Mouse (Mus musculus): ENCODE data around the gene Nckap5l. TPM values are rescaled to one million over a fixed set of nuclear protein-coding genes. Genes with fewer than 3 reads are reported as not detected.

Nckap5l gene
- polyA plus RNA-seq, 2 experiments = 14.1 to 24.4 TPM

DNA sequence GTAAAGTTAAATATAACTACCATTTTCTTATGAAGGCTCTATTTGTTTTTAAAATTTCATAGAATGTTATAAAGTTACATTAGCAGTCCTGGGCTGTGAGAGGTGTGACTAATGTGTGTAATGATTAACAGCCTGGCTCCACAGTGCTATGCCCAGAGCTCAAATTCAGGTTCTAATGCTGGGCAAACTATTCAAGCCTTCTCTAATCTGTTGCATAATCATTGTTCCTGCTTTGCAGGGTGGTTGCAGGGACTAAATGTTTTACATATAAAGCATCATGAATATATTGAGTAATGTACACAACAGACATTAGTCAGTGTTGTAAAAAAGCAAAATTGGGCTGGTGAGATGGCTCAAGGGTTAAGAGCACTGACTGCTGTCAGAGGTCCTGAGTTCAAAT lies 74.7 kb downstream of the Nckap5l start:
- Histone ChIP-seq H3K27ac (replicated peaks; ENCODE audit: low read depth, low read length) (no peak overlapping the region), H3K4me3 (replicated peaks; ENCODE audit: low read length) (no peak overlapping the region), H3K36me3 (ENCODE audit: control insufficient read depth, insufficient read depth, low read length) (no peaks in the 10 kb centered on the region), H3K4me2 (replicated peaks; ENCODE audit: low read depth, low read length, severe bottlenecking) (no peak overlapping the region), H3K27me3 (ENCODE audit: control insufficient read depth, insufficient read depth, low read length) (no peaks in the 10 kb centered on the region), H3K4me1 (ENCODE audit: control insufficient read depth, insufficient read depth, low read length) (peaks cover 8% of the 10 kb centered on the region), H3K9ac (ENCODE audit: low read depth, low read length, severe bottlenecking) (no peak overlapping the region), H3K9me3 (ENCODE audit: control insufficient read depth, low read length) (no peaks in the 10 kb centered on the region)
- DNase-seq (ENCODE audit: low spot score) (no peak), ATAC-seq (ENCODE audit: low FRiP score, low read depth) (no peak)
- no peak for TF ChIP-seq POLR2A (IDR thresholded peaks at IDR 0.05; ENCODE audit: borderline replicate concordance, extremely low read depth, insufficient read depth, insufficient read length)

GRCm38 (mm10) chr15:99376240-99376639 lies 81.3 kb downstream of the Nckap5l start:
- DNase-seq (ENCODE audit: low spot score) = no peak
- H3K9me3 ChIP-seq (ENCODE audit: control insufficient read depth, low read length) = no peaks in the 10 kb centered on the region
- no peaks in the 10 kb centered on the region for H3K4me1 ChIP-seq (ENCODE audit: control insufficient read depth, insufficient read depth, low read length)
- no peak overlapping the region for H3K4me3 ChIP-seq (replicated peaks; ENCODE audit: low read length)
- no peak overlapping the region for H3K4me2 ChIP-seq (replicated peaks; ENCODE audit: low read depth, low read length, severe bottlenecking)
- ATAC-seq (ENCODE audit: low FRiP score, low read depth) = no peak
- no peak overlapping the region for H3K9ac ChIP-seq (ENCODE audit: low read depth, low read length, severe bottlenecking)
- H3K27me3 ChIP-seq (ENCODE audit: control insufficient read depth, insufficient read depth, low read length) = no peaks in the 10 kb centered on the region
- H3K36me3 ChIP-seq (ENCODE audit: control insufficient read depth, insufficient read depth, low read length) = no peaks in the 10 kb centered on the region
- WGBS = 79% methylated on average over 5 of the region's 5 CpGs
- no peak overlapping the region for H3K27ac ChIP-seq (replicated peaks; ENCODE audit: low read depth, low read length)
- no peak for TF ChIP-seq POLR2A (IDR thresholded peaks at IDR 0.05; ENCODE audit: borderline replicate concordance, extremely low read depth, insufficient read depth, insufficient read length)

DNA sequence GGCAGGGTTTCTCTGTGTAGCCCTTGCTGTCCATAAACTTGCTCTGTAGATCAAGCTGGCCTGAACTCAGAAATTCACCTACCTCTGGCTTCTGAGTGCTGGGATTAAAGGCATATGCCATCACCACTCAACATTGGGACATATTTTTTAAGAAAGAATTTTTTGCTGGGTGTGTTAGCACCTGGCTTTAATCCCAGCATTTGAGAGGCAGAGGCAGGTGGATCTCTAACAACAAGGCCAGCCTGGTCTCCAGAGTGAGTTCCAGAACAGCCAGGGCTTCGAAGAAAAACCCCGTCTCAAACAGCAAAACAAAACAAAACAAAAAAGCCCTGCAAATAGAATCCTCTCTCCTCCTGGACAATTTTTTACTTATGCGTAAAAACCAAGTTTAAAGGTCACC lies 82.0 kb downstream of the Nckap5l start:
- DNase-seq (ENCODE audit: low spot score) (no peak), ATAC-seq (ENCODE audit: low FRiP score, low read depth) (no peak)
- no peak overlapping the region for H3K9ac ChIP-seq (ENCODE audit: low read depth, low read length, severe bottlenecking)
- no peaks in the 10 kb centered on the region for H3K36me3 ChIP-seq (ENCODE audit: control insufficient read depth, insufficient read depth, low read length)
- no peak for TF ChIP-seq POLR2A (IDR thresholded peaks at IDR 0.05; ENCODE audit: borderline replicate concordance, extremely low read depth, insufficient read depth, insufficient read length)
- H3K4me3 ChIP-seq (replicated peaks; ENCODE audit: low read length) = no peak overlapping the region
- no peaks in the 10 kb centered on the region for H3K9me3 ChIP-seq (ENCODE audit: control insufficient read depth, low read length)
- no peak overlapping the region for H3K27ac ChIP-seq (replicated peaks; ENCODE audit: low read depth, low read length)
- H3K27me3 ChIP-seq (ENCODE audit: control insufficient read depth, insufficient read depth, low read length) = no peaks in the 10 kb centered on the region
- H3K4me2 ChIP-seq (replicated peaks; ENCODE audit: low read depth, low read length, severe bottlenecking) = no peak overlapping the region
- 87% methylated on average over 3 of the region's 3 CpGs for WGBS
- no peaks in the 10 kb centered on the region for H3K4me1 ChIP-seq (ENCODE audit: control insufficient read depth, insufficient read depth, low read length)

DNA sequence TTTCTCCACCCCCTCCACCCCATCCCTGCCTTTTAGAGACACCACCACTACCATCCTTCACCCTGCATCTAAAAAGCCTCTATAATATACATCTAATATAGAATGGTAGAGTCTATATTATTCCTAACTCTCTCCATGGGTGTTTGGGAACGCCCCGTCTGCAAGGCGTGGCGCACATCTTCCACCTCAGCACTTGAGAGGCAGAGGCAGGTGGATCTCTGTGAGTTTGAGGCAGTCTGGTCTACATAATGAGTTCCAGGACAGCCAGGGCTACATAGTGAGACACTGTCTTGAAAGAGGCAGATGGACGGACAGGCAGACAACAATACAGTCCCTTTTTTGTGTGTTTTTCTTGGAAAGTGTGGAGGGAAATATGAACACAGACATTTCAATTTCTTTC lies 82.5 kb downstream of the Nckap5l start:
- WGBS = 92% methylated on average over 5 of the region's 5 CpGs
- Histone ChIP-seq H3K4me3 (replicated peaks; ENCODE audit: low read length) (no peak overlapping the region), H3K9ac (ENCODE audit: low read depth, low read length, severe bottlenecking) (no peak overlapping the region), H3K27ac (replicated peaks; ENCODE audit: low read depth, low read length) (no peak overlapping the region), H3K4me2 (replicated peaks; ENCODE audit: low read depth, low read length, severe bottlenecking) (no peak overlapping the region), H3K9me3 (ENCODE audit: control insufficient read depth, low read length) (no peaks in the 10 kb centered on the region), H3K4me1 (ENCODE audit: control insufficient read depth, insufficient read depth, low read length) (no peaks in the 10 kb centered on the region), H3K36me3 (ENCODE audit: control insufficient read depth, insufficient read depth, low read length) (no peaks in the 10 kb centered on the region), H3K27me3 (ENCODE audit: control insufficient read depth, insufficient read depth, low read length) (no peaks in the 10 kb centered on the region)
- TF ChIP-seq POLR2A (IDR thresholded peaks at IDR 0.05; ENCODE audit: borderline replicate concordance, extremely low read depth, insufficient read depth, insufficient read length) = no peak
- DNase-seq (ENCODE audit: low spot score) = no peak
- ATAC-seq (ENCODE audit: low FRiP score, low read depth) = no peak

DNA sequence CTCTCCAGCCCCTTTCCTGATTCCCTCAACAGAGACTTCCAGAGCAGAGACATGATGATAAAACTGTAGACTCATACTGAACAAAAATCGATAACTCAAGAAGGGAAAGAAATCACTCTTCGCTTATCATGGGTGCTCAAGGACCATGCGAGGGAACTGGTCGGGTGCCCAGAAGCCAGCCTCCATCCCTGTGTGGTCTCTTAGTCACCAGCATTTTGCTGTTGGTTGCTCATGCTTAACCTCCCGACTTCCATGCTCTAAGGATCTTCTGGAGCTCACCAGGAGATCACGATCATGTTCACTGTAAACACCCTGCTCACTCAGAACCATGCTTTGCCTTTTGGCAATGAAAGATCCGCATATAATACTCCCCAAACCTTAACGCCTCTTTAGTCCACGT lies 84.8 kb downstream of the Nckap5l start:
- Histone ChIP-seq H3K27ac (replicated peaks; ENCODE audit: low read depth, low read length) (no peak overlapping the region), H3K9me3 (ENCODE audit: control insufficient read depth, low read length) (no peaks in the 10 kb centered on the region), H3K36me3 (ENCODE audit: control insufficient read depth, insufficient read depth, low read length) (no peaks in the 10 kb centered on the region), H3K4me1 (ENCODE audit: control insufficient read depth, insufficient read depth, low read length) (peaks cover 8% of the 10 kb centered on the region; the same call in 1 of the 2 replicates), H3K4me2 (replicated peaks; ENCODE audit: low read depth, low read length, severe bottlenecking) (no peak overlapping the region), H3K9ac (ENCODE audit: low read depth, low read length, severe bottlenecking) (no peak overlapping the region), H3K27me3 (ENCODE audit: control insufficient read depth, insufficient read depth, low read length) (no peaks in the 10 kb centered on the region), H3K4me3 (replicated peaks; ENCODE audit: low read length) (no peak overlapping the region)
- ATAC-seq (ENCODE audit: low FRiP score, low read depth) = no peak
- DNase-seq (ENCODE audit: low spot score) = no peak
- no peak for TF ChIP-seq POLR2A (IDR thresholded peaks at IDR 0.05; ENCODE audit: borderline replicate concordance, extremely low read depth, insufficient read depth, insufficient read length)
- 78% methylated on average over 9 of the region's 9 CpGs for WGBS

Other genes with a start within 250 kb of the Nckap5l start
- 1.6 and 1.9 TPM in 2 replicates for gene Kcnh3, start 232.9 kb downstream of the Nckap5l start, polyA plus RNA-seq (2012; rRNA removed)
- gene Kcnh3, start 232.9 kb downstream of the Nckap5l start, polyA plus RNA-seq (2014; fragmentation: Nextera tagmentation; extraction: Ambion mirVana) = 0.55 and 0.58 TPM in 2 replicates
- 88.5 and 113 TPM in 2 replicates for gene Mcrs1, start 205.8 kb downstream of the Nckap5l start, polyA plus RNA-seq (2012; rRNA removed)
- 130 and 139 TPM in 2 replicates for gene Mcrs1, start 205.8 kb downstream of the Nckap5l start, polyA plus RNA-seq (2014; fragmentation: Nextera tagmentation; extraction: Ambion mirVana)
- 143 and 154 TPM in 2 replicates for gene Prpf40b, start 162.7 kb downstream of the Nckap5l start, polyA plus RNA-seq (2012; rRNA removed)
- gene Prpf40b, start 162.7 kb downstream of the Nckap5l start, polyA plus RNA-seq (2014; fragmentation: Nextera tagmentation; extraction: Ambion mirVana) = 47.0 and 54.3 TPM in 2 replicates
- 0.19 and 0.24 TPM in 2 replicates for gene Fam186b, start 161.9 kb downstream of the Nckap5l start, polyA plus RNA-seq (2012; rRNA removed)
- 0.12 and 0.32 TPM in 2 replicates for gene Fam186b, start 161.9 kb downstream of the Nckap5l start, polyA plus RNA-seq (2014; fragmentation: Nextera tagmentation; extraction: Ambion mirVana)
- 55.0 and 65.4 TPM in 2 replicates for gene Fmnl3, start 87.3 kb downstream of the Nckap5l start, polyA plus RNA-seq (2012; rRNA removed)
- 19.8 and 26.8 TPM in 2 replicates for gene Fmnl3, start 87.3 kb downstream of the Nckap5l start, polyA plus RNA-seq (2014; fragmentation: Nextera tagmentation; extraction: Ambion mirVana)
- 216 and 283 TPM in 2 replicates for gene Tmbim6, start 64.9 kb downstream of the Nckap5l start, polyA plus RNA-seq (2012; rRNA removed)
- gene Tmbim6, start 64.9 kb downstream of the Nckap5l start, polyA plus RNA-seq (2014; fragmentation: Nextera tagmentation; extraction: Ambion mirVana) = 296 and 305 TPM in 2 replicates
- gene Bcdin3d, start 17.0 kb upstream of the Nckap5l start, polyA plus RNA-seq (2012; rRNA removed) = 9.0 and 9.2 TPM in 2 replicates
- 13.6 and 14.5 TPM in 2 replicates for gene Bcdin3d, start 17.0 kb upstream of the Nckap5l start, polyA plus RNA-seq (2014; fragmentation: Nextera tagmentation; extraction: Ambion mirVana)
- gene Faim2, start 70.4 kb upstream of the Nckap5l start, polyA plus RNA-seq (2012; rRNA removed) = 0.21 and 0.27 TPM in 2 replicates
- gene Faim2, start 70.4 kb upstream of the Nckap5l start, polyA plus RNA-seq (2014; fragmentation: Nextera tagmentation; extraction: Ambion mirVana) = 0.10 and 0.21 TPM in 2 replicates
- not detected in 2 replicates for gene Aqp2, start 121.3 kb upstream of the Nckap5l start, polyA plus RNA-seq (2012; rRNA removed)
- gene Aqp2, start 121.3 kb upstream of the Nckap5l start, polyA plus RNA-seq (2014; fragmentation: Nextera tagmentation; extraction: Ambion mirVana) = not detected in 2 replicates
- gene Aqp5, start 133.0 kb upstream of the Nckap5l start, polyA plus RNA-seq (2012; rRNA removed) = 0.26 TPM in 2 replicates
- 0.28 and 0.47 TPM in 2 replicates for gene Aqp5, start 133.0 kb upstream of the Nckap5l start, polyA plus RNA-seq (2014; fragmentation: Nextera tagmentation; extraction: Ambion mirVana)
- 0.03 TPM in 1 of 2 replicates, not detected in the other for gene Aqp6, start 143.7 kb upstream of the Nckap5l start, polyA plus RNA-seq (2012; rRNA removed)
- not detected in 2 replicates for gene Aqp6, start 143.7 kb upstream of the Nckap5l start, polyA plus RNA-seq (2014; fragmentation: Nextera tagmentation; extraction: Ambion mirVana)
- 102 and 107 TPM in 2 replicates for gene Racgap1, start 193.9 kb upstream of the Nckap5l start, polyA plus RNA-seq (2012; rRNA removed)
- gene Racgap1, start 193.9 kb upstream of the Nckap5l start, polyA plus RNA-seq (2014; fragmentation: Nextera tagmentation; extraction: Ambion mirVana) = 82.1 and 92.4 TPM in 2 replicates
- gene Asic1, start 212.6 kb upstream of the Nckap5l start, polyA plus RNA-seq (2012; rRNA removed) = 3.4 TPM in 2 replicates
- 1.4 and 1.9 TPM in 2 replicates for gene Asic1, start 212.6 kb upstream of the Nckap5l start, polyA plus RNA-seq (2014; fragmentation: Nextera tagmentation; extraction: Ambion mirVana)
- gene Smarcd1, start 244.4 kb upstream of the Nckap5l start, polyA plus RNA-seq (2012; rRNA removed) = 77.1 and 93.5 TPM in 2 replicates
- gene Smarcd1, start 244.4 kb upstream of the Nckap5l start, polyA plus RNA-seq (2014; fragmentation: Nextera tagmentation; extraction: Ambion mirVana) = 41.9 and 49.2 TPM in 2 replicates
- 0.63 TPM in 1 of 2 replicates, not detected in the other for gene Gm17349, start 247.7 kb upstream of the Nckap5l start, polyA plus RNA-seq (2012; rRNA removed)
- gene Gm17349, start 247.7 kb upstream of the Nckap5l start, polyA plus RNA-seq (2014; fragmentation: Nextera tagmentation; extraction: Ambion mirVana) = not detected in 2 replicates